Mouse (Mus musculus): ENCODE results near the gene 1700001C02Rik.

- TF ChIP-seq CTCF (IDR thresholded peaks at IDR 0.05; ENCODE audit: low read depth) = no peak
- no peak for TF ChIP-seq EP300 (IDR thresholded peaks at IDR 0.05; ENCODE audit: low read depth)
These were observed 58.4 kb downstream of the 1700001C02Rik start for GRCm38 (mm10) chr5:30524213-30524612.
